Mouse (Mus musculus) urinary bladder, postnatal 36 days (tissue): ENCODE data around the gene Pafah2.

Experiments used
- DNase-seq, 2 experiments: peaks; one replicate each; pipeline ENCODE4 v3.0.0; 2022; ENCODE audit warnings: low spot score in 2 of 2, mixed read lengths in 1 of 2

Pafah2 gene

GRCm38 (mm10) chr4:134423949-134424348, 27.8 kb downstream of the Pafah2 start:
- no peak for DNase-seq

- no peak for DNase-seq
Observed at GRCm38 (mm10) chr4:134425088-134425487, 29.0 kb downstream of the Pafah2 start.

GRCm38 (mm10) chr4:134430381-134431004, 34.4 kb downstream of the Pafah2 start:
- DNase-seq = no peak

GRCm38 (mm10) chr4:134432686-134433360, 36.7 kb downstream of the Pafah2 start:
- DNase-seq = no peak

- DNase-seq = no peak
Observed at GRCm38 (mm10) chr4:134436185-134436584, 40.1 kb downstream of the Pafah2 start.

GRCm38 (mm10) chr4:134436659-134437058, 40.5 kb downstream of the Pafah2 start:
- no peak for DNase-seq

GRCm38 (mm10) chr4:134439119-134439518, 43.0 kb downstream of the Pafah2 start:
- no peak for DNase-seq

GRCm38 (mm10) chr4:134439919-134440318, 43.8 kb downstream of the Pafah2 start:
- DNase-seq = no peak

GRCm38 (mm10) chr4:134442216-134442615, 46.1 kb downstream of the Pafah2 start:
- DNase-seq = peak; percentile 32 to 42

- DNase-seq = no peak
Observed at GRCm38 (mm10) chr4:134443589-134443988, 47.5 kb downstream of the Pafah2 start.

- no peak for DNase-seq
Observed at GRCm38 (mm10) chr4:134444949-134445348, 48.8 kb downstream of the Pafah2 start.

- no peak for DNase-seq
Observed at GRCm38 (mm10) chr4:134445489-134445888, 49.4 kb downstream of the Pafah2 start.

- no peak for DNase-seq
Observed at GRCm38 (mm10) chr4:134447966-134448365, 51.8 kb downstream of the Pafah2 start.

- no peak for DNase-seq
Observed at GRCm38 (mm10) chr4:134449595-134450391, 53.7 kb downstream of the Pafah2 start.

- DNase-seq = no peak
Observed at GRCm38 (mm10) chr4:134450392-134451195, 54.5 kb downstream of the Pafah2 start.

GRCm38 (mm10) chr4:134451484-134451883, 55.4 kb downstream of the Pafah2 start:
- DNase-seq = no peak

- DNase-seq = no peak
Observed at GRCm38 (mm10) chr4:134453619-134454400, 57.7 kb downstream of the Pafah2 start.

- no peak for DNase-seq
Observed at GRCm38 (mm10) chr4:134455310-134455709, 59.2 kb downstream of the Pafah2 start.

GRCm38 (mm10) chr4:134457130-134457825, 61.2 kb downstream of the Pafah2 start:
- no peak for DNase-seq

- DNase-seq = no peak
Observed at GRCm38 (mm10) chr4:134458856-134459255, 62.7 kb downstream of the Pafah2 start.
